Mouse (Mus musculus) thymus, postnatal 10 days (tissue): ENCODE measurements around the gene Zfp600.
"Not testable (repeated sequence)": the region's sequence is repeated elsewhere in the genome, so short reads cannot be mapped to it uniquely, and the experiment has no call there.

Experiments
- DNase-seq, 2 experiments: peaks; one replicate each; pipeline ENCODE4 v3.0.0; 2021; ENCODE audit warnings: low spot score in 2 of 2

The Zfp600 gene

GRCm38 (mm10) chr4:146156524-146156923, at the start of gene Zfp600:
Gene Zfp600 (plus strand): TSS chr4:146156824.
- DNase-seq: not testable (repeated sequence)

GRCm38 (mm10) chr4:146162893-146163292, 6.3 kb downstream of the Zfp600 start:
- DNase-seq: not testable (repeated sequence)

- DNase-seq: not testable (repeated sequence)
These were observed 10.7 kb downstream of the Zfp600 start for GRCm38 (mm10) chr4:146167202-146167832.

GRCm38 (mm10) chr4:146167879-146168532, 11.4 kb downstream of the Zfp600 start:
- DNase-seq: not testable (repeated sequence)

- not testable (repeated sequence) for DNase-seq
These were observed 12.1 kb downstream of the Zfp600 start for GRCm38 (mm10) chr4:146168730-146169215.

GRCm38 (mm10) chr4:146173378-146174226, 17.0 kb downstream of the Zfp600 start:
- peak; percentile 26 for DNase-seq

- DNase-seq: not testable (repeated sequence)
These were observed 47.7 kb downstream of the Zfp600 start for GRCm38 (mm10) chr4:146204357-146204756.

- not testable (repeated sequence) for DNase-seq
These were observed 82.9 kb downstream of the Zfp600 start for GRCm38 (mm10) chr4:146239252-146240244.

GRCm38 (mm10) chr4:146242119-146242518, 85.5 kb downstream of the Zfp600 start:
- peak in 1 of 2 experiments; percentile 2 for DNase-seq
